Mouse (Mus musculus): ENCODE results near the gene Lcmt1. TPM values are rescaled to one million over a fixed set of nuclear protein-coding genes. Genes with fewer than 3 reads are reported as not detected.

Gene Lcmt1
- total and polyA plus RNA-seq, 2 experiments from 2014 or later = 62.8 to 114 TPM

- TF ChIP-seq CTCF (IDR thresholded peaks at IDR 0.05) = no peak
- Histone ChIP-seq H3K4me1 (ENCODE audit: insufficient read depth, low read length) (no peaks in the 10 kb centered on the region; the same call in 1 of the 2 replicates), H3K9ac (replicated peaks; ENCODE audit: low read length, poor library complexity, severe bottlenecking) (no peak overlapping the region), H3K36me3 (ENCODE audit: insufficient read depth, low read length) (no peaks in the 10 kb centered on the region), H3K4me3 (ENCODE audit: low read depth, low read length) (no peak overlapping the region), H3K27me3 (ENCODE audit: insufficient read depth, low read length) (no peaks in the 10 kb centered on the region), H3K27ac (ENCODE audit: low read depth, low read length) (no peak overlapping the region), H3K4me2 (ENCODE audit: low read depth, low read length, poor library complexity, severe bottlenecking) (peak overlapping the region; percentile 90), H3K9me3 (ENCODE audit: low read length) (no peaks in the 10 kb centered on the region)
- no peak for DNase-seq (ENCODE audit: low spot score)
- ATAC-seq (ENCODE audit: low FRiP score) = no peak
- 84% methylated on average over 2 of the region's 2 CpGs for WGBS
These were observed 1.4 kb upstream of the Lcmt1 start for GRCm38 (mm10) chr7:123368187-123368586.

GRCm38 (mm10) chr7:123368778-123369746 lies 522 bp upstream of the Lcmt1 start:
- Histone ChIP-seq H3K4me3 (ENCODE audit: low read depth, low read length) (peak overlapping the region; percentile 75), H3K9me3 (ENCODE audit: low read length) (no peaks in the 10 kb centered on the region), H3K9ac (replicated peaks; ENCODE audit: low read length, poor library complexity, severe bottlenecking) (peak overlapping the region; percentile 75), H3K27me3 (ENCODE audit: insufficient read depth, low read length) (no peaks in the 10 kb centered on the region), H3K4me1 (ENCODE audit: insufficient read depth, low read length) (no peaks in the 10 kb centered on the region; the same call in 1 of the 2 replicates), H3K4me2 (ENCODE audit: low read depth, low read length, poor library complexity, severe bottlenecking) (peak overlapping the region; percentile 90), H3K36me3 (ENCODE audit: insufficient read depth, low read length) (no peaks in the 10 kb centered on the region), H3K27ac (ENCODE audit: low read depth, low read length) (peak overlapping the region; percentile 52)
- ATAC-seq (ENCODE audit: low FRiP score) (peak; percentile 76), DNase-seq (ENCODE audit: low spot score) (no peak)
- 4% methylated on average over 27 of the region's 51 CpGs for WGBS
- TF ChIP-seq CTCF (IDR thresholded peaks at IDR 0.05) = no peak

GRCm38 (mm10) chr7:123370700-123371099 lies 1.1 kb downstream of the Lcmt1 start:
- H3K4me3 ChIP-seq (ENCODE audit: low read depth, low read length) = peak overlapping the region; percentile 75
- no peaks in the 10 kb centered on the region for H3K36me3 ChIP-seq (ENCODE audit: insufficient read depth, low read length)
- peak overlapping the region; percentile 57; the same call in 1 of the 2 replicates for H3K27ac ChIP-seq (ENCODE audit: low read depth, low read length)
- no peak for TF ChIP-seq CTCF (IDR thresholded peaks at IDR 0.05)
- no peaks in the 10 kb centered on the region; the same call in 1 of the 2 replicates for H3K4me1 ChIP-seq (ENCODE audit: insufficient read depth, low read length)
- 54% methylated on average over 9 of the region's 9 CpGs for WGBS
- no peaks in the 10 kb centered on the region for H3K27me3 ChIP-seq (ENCODE audit: insufficient read depth, low read length)
- no peak for DNase-seq (ENCODE audit: low spot score)
- no peak for ATAC-seq (ENCODE audit: low FRiP score)
- peak overlapping the region; percentile 90 for H3K4me2 ChIP-seq (ENCODE audit: low read depth, low read length, poor library complexity, severe bottlenecking)
- no peaks in the 10 kb centered on the region for H3K9me3 ChIP-seq (ENCODE audit: low read length)
- peak overlapping the region; percentile 75 for H3K9ac ChIP-seq (replicated peaks; ENCODE audit: low read length, poor library complexity, severe bottlenecking)

GRCm38 (mm10) chr7:123371501-123371900 lies 1.9 kb downstream of the Lcmt1 start:
- H3K9me3 ChIP-seq (ENCODE audit: low read length) = no peaks in the 10 kb centered on the region
- no peaks in the 10 kb centered on the region for H3K27me3 ChIP-seq (ENCODE audit: insufficient read depth, low read length)
- no peaks in the 10 kb centered on the region for H3K36me3 ChIP-seq (ENCODE audit: insufficient read depth, low read length)
- no peak for ATAC-seq (ENCODE audit: low FRiP score)
- H3K4me3 ChIP-seq (ENCODE audit: low read depth, low read length) = no peak overlapping the region
- no peak overlapping the region for H3K4me2 ChIP-seq (ENCODE audit: low read depth, low read length, poor library complexity, severe bottlenecking)
- H3K9ac ChIP-seq (replicated peaks; ENCODE audit: low read length, poor library complexity, severe bottlenecking) = no peak overlapping the region
- TF ChIP-seq CTCF (IDR thresholded peaks at IDR 0.05) = peak; percentile 53
- H3K4me1 ChIP-seq (ENCODE audit: insufficient read depth, low read length) = no peaks in the 10 kb centered on the region; the same call in 1 of the 2 replicates
- WGBS = 65% methylated on average over 3 of the region's 3 CpGs
- no peak overlapping the region for H3K27ac ChIP-seq (ENCODE audit: low read depth, low read length)
- no peak for DNase-seq (ENCODE audit: low spot score)

- Histone ChIP-seq H3K4me2 (ENCODE audit: low read depth, low read length, poor library complexity, severe bottlenecking) (peak overlapping the region; percentile 74), H3K27ac (ENCODE audit: low read depth, low read length) (peak overlapping the region; percentile 55; the same call in 1 of the 2 replicates), H3K4me1 (ENCODE audit: insufficient read depth, low read length) (peaks cover 12% of the 10 kb centered on the region), H3K9me3 (ENCODE audit: low read length) (no peaks in the 10 kb centered on the region), H3K4me3 (ENCODE audit: low read depth, low read length) (peak overlapping the region; percentile 66), H3K9ac (replicated peaks; ENCODE audit: low read length, poor library complexity, severe bottlenecking) (peak overlapping the region; percentile 67), H3K27me3 (ENCODE audit: insufficient read depth, low read length) (no peaks in the 10 kb centered on the region), H3K36me3 (ENCODE audit: insufficient read depth, low read length) (no peaks in the 10 kb centered on the region)
- 3% methylated on average over 41 of the region's 41 CpGs for WGBS
- peak; percentile 99 for DNase-seq (ENCODE audit: low spot score)
- TF ChIP-seq CTCF (IDR thresholded peaks at IDR 0.05) = peak; percentile 46
- peak; percentile 99 for ATAC-seq (ENCODE audit: low FRiP score)
These were observed 8.1 kb downstream of the Lcmt1 start for GRCm38 (mm10) chr7:123377443-123378400.
